Mouse (Mus musculus) C2C12 (cell line): ENCODE measurements around the gene Crybb2.

Source experiments
- CEBPB ChIP-seq: IDR thresholded peaks from one replicate; pipeline ENCODE4 v1.6.1; 2011; ENCODE audit warnings: low read depth, mild to moderate bottlenecking, control low read depth, moderate library complexity
- CTCF ChIP-seq: IDR thresholded peaks from one replicate; pipeline ENCODE4 v1.5.1; 2011; ENCODE audit not compliant: control insufficient read depth, insufficient read depth, insufficient read length
- FOSL1 ChIP-seq: IDR thresholded peaks from one replicate; pipeline ENCODE4 v1.8.0; 2011; ENCODE audit warnings: mild to moderate bottlenecking, low read length; ENCODE audit not compliant: poor library complexity, insufficient read depth, severe bottlenecking
- MAX ChIP-seq: IDR thresholded peaks from one replicate; pipeline ENCODE4 v1.6.1; 2011; ENCODE audit warnings: mild to moderate bottlenecking, control low read depth
- MYOD1 ChIP-seq: IDR thresholded peaks from one replicate; pipeline ENCODE4 v1.6.1; 2011; ENCODE audit warnings: low read depth; ENCODE audit not compliant: control insufficient read depth, insufficient read length
- MYOG ChIP-seq: IDR thresholded peaks from one replicate; pipeline ENCODE4 v1.6.1; 2011; ENCODE audit not compliant: control insufficient read depth, insufficient read length; ENCODE audit errors: extremely low read depth
- USF1 ChIP-seq: IDR thresholded peaks from one replicate; pipeline ENCODE4 v1.6.1; 2011; ENCODE audit warnings: low read depth, mild to moderate bottlenecking, control low read depth, moderate library complexity

DNA sequence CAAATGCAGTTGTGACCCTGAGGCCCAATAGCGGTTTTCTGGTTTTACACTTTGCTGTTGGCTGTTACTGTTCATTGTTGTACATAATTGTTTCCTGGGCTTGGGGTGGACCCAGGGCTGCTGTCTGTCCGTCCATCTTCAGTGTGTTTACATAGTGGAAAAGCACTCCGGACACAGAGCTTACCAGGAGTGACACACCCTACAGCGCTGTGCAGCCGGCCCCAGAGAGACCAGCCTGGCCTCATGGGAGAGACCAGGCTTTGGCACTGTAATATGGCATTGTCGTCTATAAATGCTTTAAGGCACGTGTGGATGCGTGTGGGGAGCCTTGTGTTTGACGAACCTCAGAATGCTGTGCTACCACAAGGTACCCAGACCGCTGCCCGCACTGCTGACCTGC lies 30.5 kb upstream of the Crybb2 start:
- TF ChIP-seq CTCF, result no peak
- no peak for TF ChIP-seq MYOD1
- TF ChIP-seq MAX, result no peak
- no peak for TF ChIP-seq CEBPB
- TF ChIP-seq USF1, result no peak
- TF ChIP-seq MYOG, result no peak
- no peak for TF ChIP-seq FOSL1
